Mouse (Mus musculus): ENCODE measurements around the gene Cubn. TPM values are rescaled to one million over a fixed set of nuclear protein-coding genes. Genes with fewer than 3 reads are reported as not detected.

Gene Cubn
- total and polyA plus RNA-seq, 3 experiments: 0.03 to 0.09 (median 0.04) TPM

- dilution Hi-C loops (cut with MboI; ENCODE audit: extremely low pct_ligation_motif_present, extremely low pct_unique_long_range_greater_than_20kb, low sequenced_read_pairs): no loop called here
- Histone ChIP-seq H3K9me3 (replicated peaks; ENCODE audit: low read length) (no peaks in the 10 kb centered on the region), H3K4me3 (replicated peaks in 1 of 3; ENCODE audit: low read depth in 2 of 3, low read length in 2 of 3, poor library complexity in 1 of 3) (no peak overlapping the region), H3K4me2 (ENCODE audit: insufficient read depth, low read depth, poor library complexity, severe bottlenecking) (no peak overlapping the region), H3K9ac (ENCODE audit: insufficient read depth, low read depth) (no peak overlapping the region), H3K79me2 (replicated peaks; ENCODE audit: control insufficient read depth, extremely low read depth, insufficient read depth, poor library complexity, severe bottlenecking) (no peaks in the 10 kb centered on the region), H3K27ac (ENCODE audit: insufficient read depth, low read depth) (no peak overlapping the region), H3K27me3 (replicated peaks) (no peaks in the 10 kb centered on the region), H3K4me1 (ENCODE audit: control insufficient read depth in 1 of 2, insufficient read depth in 2 of 2) (no peaks in the 10 kb centered on the region), H3K36me3 (replicated peaks in 1 of 2; ENCODE audit: control insufficient read depth in 1 of 2, insufficient read depth in 1 of 2, low read length in 1 of 2) (no peaks in the 10 kb centered on the region)
- DNase-seq (ENCODE audit: extremely low read depth): no peak
- in situ Hi-C loops (cut with MboI; ENCODE audit: low pct_ligation_motif_present, low pct_unique_long_range_greater_than_20kb, low sequenced_read_pairs): no loop called here
- TF ChIP-seq RAD21 (IDR thresholded peaks at IDR 0.05; ENCODE audit: low read depth, low read length) (no peak), MAZ (IDR thresholded peaks at IDR 0.05; ENCODE audit: low read depth, low read length) (no peak), ZKSCAN1 (IDR thresholded peaks at IDR 0.05; ENCODE audit: borderline replicate concordance, low read depth, low read length) (no peak), ELF1 (IDR thresholded peaks at IDR 0.05; ENCODE audit: low read depth, low read length) (no peak), ZNF384 (IDR thresholded peaks at IDR 0.05; ENCODE audit: low read depth, low read length) (no peak), SIN3A (IDR thresholded peaks at IDR 0.05; ENCODE audit: low read length) (no peak), E2F4 (IDR thresholded peaks at IDR 0.05; ENCODE audit: insufficient replicate concordance, low read depth, low read length) (no peak), NELFE (IDR thresholded peaks at IDR 0.05; ENCODE audit: low read depth, low read length) (no peak), CHD2 (IDR thresholded peaks at IDR 0.05; ENCODE audit: low read length) (no peak), IRF4 (IDR thresholded peaks at IDR 0.05; ENCODE audit: low read depth, low read length) (no peak), ZC3H11A (IDR thresholded peaks at IDR 0.05; ENCODE audit: low read depth, low read length) (no peak), SMC3 (IDR thresholded peaks at IDR 0.05; ENCODE audit: low read depth, low read length) (no peak), NRF1 (IDR thresholded peaks at IDR 0.05; ENCODE audit: low read depth, low read length) (no peak), BHLHE40 (IDR thresholded peaks at IDR 0.05; ENCODE audit: low read depth, low read length) (no peak), CTCF (conservative IDR thresholded peaks at IDR 0.05 in 1 of 2, IDR thresholded peaks at IDR 0.05 in 1 of 2; ENCODE audit: low read depth in 2 of 2, low read length in 2 of 2) (no peak), GABPA (IDR thresholded peaks at IDR 0.05; ENCODE audit: insufficient replicate concordance, low read depth, low read length) (no peak), CHD1 (IDR thresholded peaks at IDR 0.05; ENCODE audit: low read depth, low read length) (no peak), MEF2A (IDR thresholded peaks at IDR 0.05; ENCODE audit: borderline replicate concordance, low read depth, low read length) (no peak), KAT2A (IDR thresholded peaks at IDR 0.05; ENCODE audit: insufficient replicate concordance, low read length) (no peak), USF2 (conservative IDR thresholded peaks at IDR 0.05; ENCODE audit: low read depth, low read length) (no peak)
Measured at GRCm38 (mm10) chr2:13484566-13484965, 7.0 kb downstream of the Cubn start.

GRCm38 (mm10) chr2:13480744-13481143, 10.9 kb downstream of the Cubn start:
- DNase-seq (ENCODE audit: extremely low read depth): no peak
- H3K9me3 ChIP-seq (replicated peaks; ENCODE audit: low read length): no peaks in the 10 kb centered on the region
- H3K79me2 ChIP-seq (replicated peaks; ENCODE audit: control insufficient read depth, extremely low read depth, insufficient read depth, poor library complexity, severe bottlenecking): no peaks in the 10 kb centered on the region
- H3K4me3 ChIP-seq (replicated peaks in 1 of 3; ENCODE audit: low read depth in 2 of 3, low read length in 2 of 3, poor library complexity in 1 of 3): no peak overlapping the region
- no peaks in the 10 kb centered on the region for H3K27me3 ChIP-seq (replicated peaks)
- dilution Hi-C loops (cut with MboI; ENCODE audit: extremely low pct_ligation_motif_present, extremely low pct_unique_long_range_greater_than_20kb, low sequenced_read_pairs): no loop called here
- H3K4me2 ChIP-seq (ENCODE audit: insufficient read depth, low read depth, poor library complexity, severe bottlenecking): no peak overlapping the region
- no peak overlapping the region for H3K27ac ChIP-seq (ENCODE audit: insufficient read depth, low read depth)
- H3K4me1 ChIP-seq (ENCODE audit: control insufficient read depth in 1 of 2, insufficient read depth in 2 of 2): no peaks in the 10 kb centered on the region
- H3K9ac ChIP-seq (ENCODE audit: insufficient read depth, low read depth): no peak overlapping the region
- no peaks in the 10 kb centered on the region for H3K36me3 ChIP-seq (replicated peaks in 1 of 2; ENCODE audit: control insufficient read depth in 1 of 2, insufficient read depth in 1 of 2, low read length in 1 of 2)
- TF ChIP-seq USF1 (IDR thresholded peaks at IDR 0.05; ENCODE audit: low read depth, low read length): no peak
- no peak for TF ChIP-seq MXI1 (IDR thresholded peaks at IDR 0.05; ENCODE audit: low read depth, low read length)
- no peak for TF ChIP-seq CHD1 (IDR thresholded peaks at IDR 0.05; ENCODE audit: low read depth, low read length)
- TF ChIP-seq NELFE (IDR thresholded peaks at IDR 0.05; ENCODE audit: low read depth, low read length): no peak
- no peak for TF ChIP-seq PAX5 (IDR thresholded peaks at IDR 0.05; ENCODE audit: low read length)
- TF ChIP-seq CHD2 (IDR thresholded peaks at IDR 0.05; ENCODE audit: low read length): no peak
- no peak for TF ChIP-seq NRF1 (IDR thresholded peaks at IDR 0.05; ENCODE audit: low read depth, low read length)
- TF ChIP-seq TBP (conservative IDR thresholded peaks at IDR 0.05; ENCODE audit: low read depth, low read length): no peak
- TF ChIP-seq JUN (IDR thresholded peaks at IDR 0.05; ENCODE audit: insufficient read depth, low read depth, low read length): no peak
- TF ChIP-seq BHLHE40 (IDR thresholded peaks at IDR 0.05; ENCODE audit: low read depth, low read length): no peak
- TF ChIP-seq RCOR1 (conservative IDR thresholded peaks at IDR 0.05; ENCODE audit: low read depth, low read length): no peak
- no peak for TF ChIP-seq ZMIZ1 (IDR thresholded peaks at IDR 0.05; ENCODE audit: low read depth, low read length)
- no peak for TF ChIP-seq KAT2A (IDR thresholded peaks at IDR 0.05; ENCODE audit: insufficient replicate concordance, low read length)
- no peak for TF ChIP-seq CTCF (conservative IDR thresholded peaks at IDR 0.05 in 1 of 2, IDR thresholded peaks at IDR 0.05 in 1 of 2; ENCODE audit: low read depth in 2 of 2, low read length in 2 of 2)
- in situ Hi-C loops (cut with MboI; ENCODE audit: low pct_ligation_motif_present, low pct_unique_long_range_greater_than_20kb, low sequenced_read_pairs): no loop called here
